Mouse (Mus musculus) spleen, adult 10 weeks (tissue): ENCODE results near the gene Isx. TPM values are rescaled to one million over a fixed set of nuclear protein-coding genes. Genes with fewer than 3 reads are reported as not detected.

Source experiments
- polyA plus RNA-seq: library from polyadenylated mRNA; stranded (reverse); fragments of 350-450 nt; fragmentation: Illumina TruSeq; extraction: RNeasy Lipid Tissue Mini Kit (QIAGEN cat#74804); gene quantifications from one replicate; pipeline ENCODE4 v1.2.3, GENCODE M21; 2015; ENCODE audit warnings: low replicate concordance; ENCODE audit not compliant: insufficient read depth

The Isx gene
- polyA plus RNA-seq, result not detected

GRCm38 (mm10) chr8:74872940-74873339 is at the start of gene Isx:
Gene Isx (plus strand): TSS chr8:74873173.

Other genes with a start within 250 kb of the Isx start
- gene Hmgxb4, start 120.2 kb downstream of the Isx start, polyA plus RNA-seq, result 40.5 TPM
- 9.9 TPM for gene Tom1, start 160.5 kb downstream of the Isx start, polyA plus RNA-seq
- gene Hmox1, start 220.4 kb downstream of the Isx start, polyA plus RNA-seq, result 294 TPM
- gene Mcm5, start 236.4 kb downstream of the Isx start, polyA plus RNA-seq, result 27.8 TPM